Mouse (Mus musculus): Measurements from ENCODE around the gene Car5b.
A peak's percentile ranks its signal among the peaks of the same experiment; 100 is the strongest.

Gene Car5b

DNA sequence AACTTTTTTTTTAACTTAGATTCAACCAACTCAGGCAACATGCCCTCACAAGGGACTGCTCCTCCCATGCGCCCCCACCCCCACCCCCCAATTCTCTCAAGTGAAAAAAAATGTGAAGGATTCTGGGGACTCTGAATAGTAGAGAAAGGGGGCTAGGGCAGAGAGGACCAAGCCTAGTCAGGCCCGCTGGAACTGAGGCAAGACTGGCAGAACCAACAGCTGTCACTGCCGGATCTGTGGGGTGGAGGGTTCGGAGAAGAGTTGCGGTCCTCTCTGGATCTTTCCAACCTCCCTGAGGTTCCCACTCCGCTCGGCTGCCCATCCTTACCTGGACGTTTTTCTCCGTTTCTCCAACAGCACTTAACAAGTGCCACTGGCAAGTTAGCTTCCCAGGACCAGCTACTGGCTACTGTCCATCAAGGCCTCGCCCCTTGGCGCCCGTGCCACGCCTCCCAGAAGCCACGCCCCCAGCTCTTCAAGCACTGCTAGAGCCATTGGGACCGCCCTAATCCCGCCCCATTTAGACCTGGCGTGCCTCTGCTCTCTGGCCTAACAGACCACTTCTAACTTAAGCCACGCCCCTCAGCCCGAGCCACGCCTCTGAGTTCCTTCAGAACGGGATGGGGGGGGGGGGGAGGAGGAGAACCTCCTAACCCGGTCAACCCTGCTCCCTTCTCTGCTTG, at the start of gene Car5b:
Gene Car5b (minus strand): TSS at position 391 of the 683 bp plus-strand sequence.
- DNase-seq (ENCODE audit: low spot score in 2 of 2) = peak; percentile 86 to 90

DNA sequence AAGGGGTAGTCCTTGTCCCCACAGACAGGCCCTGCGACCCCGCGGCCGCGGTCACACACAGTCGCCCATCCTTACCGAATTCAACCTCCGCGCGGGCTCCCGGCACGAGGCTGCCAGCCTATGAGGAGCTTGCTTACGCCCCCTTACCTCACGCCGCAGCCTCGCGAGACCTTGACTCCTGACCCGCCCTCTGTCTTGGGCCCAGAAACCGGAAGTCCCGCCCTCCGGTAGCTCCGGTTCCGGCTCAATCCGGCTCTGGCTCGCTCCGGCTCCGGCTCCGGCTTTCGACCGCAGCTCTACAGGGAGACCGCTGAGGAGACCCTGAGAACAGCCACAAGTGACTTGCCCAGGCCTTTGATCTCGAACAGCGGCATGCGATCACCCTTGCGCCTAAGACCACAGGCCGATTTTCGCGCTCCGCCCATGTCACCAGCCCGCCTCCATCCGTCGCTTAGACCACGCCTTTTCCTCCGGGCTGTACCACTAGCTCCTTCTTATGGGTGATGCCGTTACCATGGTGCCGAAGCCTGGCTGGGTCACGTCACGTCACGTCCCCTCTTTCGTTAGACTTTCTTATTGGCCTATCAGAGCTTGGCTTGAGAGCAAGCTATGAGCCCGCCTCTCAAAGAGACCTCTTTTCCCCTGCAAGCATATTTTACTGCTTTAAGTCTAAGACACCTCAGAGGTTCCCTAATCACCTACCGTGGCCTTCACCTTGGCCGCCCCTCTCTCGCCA, 48.4 kb upstream of the Car5b start, which contains the start of gene Siah1b:
Gene Siah1b (minus strand): TSS at position 454 of the 736 bp plus-strand sequence.
- DNase-seq (ENCODE audit: low spot score in 2 of 2) = peak; percentile 93 to 95

DNA sequence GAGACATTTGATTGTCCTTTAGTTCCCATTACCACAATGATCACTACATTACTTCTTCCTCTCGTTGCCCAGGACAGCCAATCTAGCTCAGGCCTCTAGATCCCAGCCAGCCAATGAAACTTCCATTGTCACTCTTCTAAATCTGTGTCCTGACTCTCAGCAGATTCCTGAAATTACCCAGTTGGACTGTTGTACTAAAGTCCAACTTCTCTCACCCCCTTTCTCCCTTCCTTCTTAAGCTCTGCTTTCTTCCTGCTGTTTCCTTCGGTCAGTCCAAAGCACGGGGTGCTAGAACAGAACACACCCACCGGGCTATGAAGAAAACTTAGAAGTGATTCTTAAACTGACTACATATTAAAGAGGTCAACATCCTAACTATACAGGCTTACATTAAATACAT, 41.2 kb upstream of the Car5b start:
- DNase-seq (ENCODE audit: low spot score in 2 of 2) = no peak

DNA sequence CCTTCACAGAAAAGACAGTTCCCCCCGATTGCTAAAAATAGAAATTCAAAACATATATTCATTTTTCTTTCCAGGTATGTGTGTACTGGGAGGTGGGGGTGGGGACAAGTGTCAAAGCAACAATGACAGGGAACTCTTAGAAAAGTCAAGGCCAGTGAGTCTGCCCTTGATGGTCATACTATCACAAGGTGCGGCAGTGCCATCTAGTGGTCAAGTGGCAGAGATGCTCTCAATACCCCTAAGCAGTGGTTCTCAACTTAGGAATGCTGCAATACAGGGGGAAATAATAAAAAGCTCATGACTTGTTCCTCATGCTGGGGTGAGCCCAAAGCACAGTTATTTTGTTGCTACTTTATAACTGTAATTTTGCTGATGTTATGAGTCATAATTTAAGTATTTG, 38.4 kb upstream of the Car5b start:
- peak; percentile 46 to 47 for DNase-seq (ENCODE audit: low spot score in 2 of 2)

DNA sequence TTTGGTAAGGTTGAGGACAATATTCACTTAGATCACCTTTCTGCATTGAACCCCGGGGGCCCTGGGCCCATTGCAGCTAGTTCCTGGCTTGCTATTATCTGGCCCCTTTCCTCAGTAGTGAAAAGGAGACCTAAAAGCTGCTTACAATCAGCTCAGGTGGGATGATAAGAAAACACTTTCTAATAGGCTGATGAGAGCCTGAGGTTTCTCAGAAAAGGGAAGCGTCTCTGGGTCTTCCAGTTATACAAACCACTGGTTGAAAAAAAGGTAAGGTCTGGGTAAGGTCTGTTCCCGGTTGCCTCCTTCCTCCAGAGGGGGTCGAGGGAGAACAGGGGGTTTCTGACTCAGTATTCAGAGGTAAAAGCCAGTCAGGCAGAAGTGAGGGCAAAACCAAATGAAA, 31.3 kb upstream of the Car5b start:
- no peak for DNase-seq (ENCODE audit: low spot score in 2 of 2)

DNA sequence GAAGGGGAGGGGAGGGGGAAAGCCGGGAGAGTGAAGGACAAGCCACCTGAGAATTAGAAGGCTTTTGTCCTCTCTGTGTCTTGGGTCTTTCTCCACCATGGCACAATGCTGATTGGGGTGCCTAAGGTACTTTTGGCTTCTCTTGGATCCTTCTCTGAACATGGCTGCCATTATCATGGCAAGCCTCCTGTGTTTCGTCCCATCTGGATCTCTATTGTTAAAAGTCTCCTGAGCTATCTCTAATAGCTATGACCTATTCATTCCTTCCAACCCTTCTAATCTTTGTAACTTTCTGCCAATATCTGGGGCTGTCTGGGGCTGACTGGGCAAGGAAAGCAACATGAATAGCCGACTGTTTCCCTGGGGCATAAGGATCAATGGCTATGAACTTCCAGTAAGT, 30.7 kb upstream of the Car5b start:
- DNase-seq (ENCODE audit: low spot score in 2 of 2) = no peak

DNA sequence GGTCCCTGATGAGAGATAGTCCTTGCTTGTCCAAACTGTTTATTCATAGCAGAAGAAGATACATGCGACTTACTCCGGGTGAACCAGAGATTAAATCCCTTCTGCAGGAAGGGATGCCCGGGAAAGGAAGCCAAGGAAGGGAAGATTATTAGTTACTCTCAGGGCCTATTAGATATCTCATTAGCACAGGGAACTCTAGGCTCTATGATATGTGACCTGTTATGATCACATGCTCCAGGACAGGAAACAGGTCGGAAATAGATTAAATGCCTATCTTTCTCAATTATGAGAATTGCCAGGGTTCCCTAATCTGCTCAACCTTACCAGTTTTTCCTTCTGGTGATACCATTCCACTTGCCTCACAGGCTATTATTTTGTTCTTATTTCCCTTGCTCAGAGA, 27.9 kb upstream of the Car5b start:
- DNase-seq (ENCODE audit: low spot score in 2 of 2) = no peak

DNA sequence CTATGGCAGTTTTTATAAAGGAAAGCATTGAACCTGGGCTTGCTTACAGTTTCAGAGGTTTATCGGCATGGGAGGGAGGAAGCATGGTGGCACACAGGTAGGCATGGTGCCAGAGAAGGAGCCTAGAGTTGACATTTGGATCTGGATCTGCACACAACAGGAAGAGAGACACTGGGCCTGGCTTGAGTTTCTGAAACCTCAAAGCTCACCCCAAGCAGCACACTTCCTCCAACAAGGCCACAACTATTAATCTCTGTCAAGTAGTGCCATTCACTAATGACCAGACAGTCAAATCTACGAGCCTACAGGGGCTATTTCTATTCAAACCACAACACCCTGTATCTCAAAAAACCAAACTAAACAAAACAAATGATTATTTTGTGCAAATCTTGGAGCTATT, 18.9 kb upstream of the Car5b start:
- no peak for DNase-seq (ENCODE audit: low spot score in 2 of 2)

DNA sequence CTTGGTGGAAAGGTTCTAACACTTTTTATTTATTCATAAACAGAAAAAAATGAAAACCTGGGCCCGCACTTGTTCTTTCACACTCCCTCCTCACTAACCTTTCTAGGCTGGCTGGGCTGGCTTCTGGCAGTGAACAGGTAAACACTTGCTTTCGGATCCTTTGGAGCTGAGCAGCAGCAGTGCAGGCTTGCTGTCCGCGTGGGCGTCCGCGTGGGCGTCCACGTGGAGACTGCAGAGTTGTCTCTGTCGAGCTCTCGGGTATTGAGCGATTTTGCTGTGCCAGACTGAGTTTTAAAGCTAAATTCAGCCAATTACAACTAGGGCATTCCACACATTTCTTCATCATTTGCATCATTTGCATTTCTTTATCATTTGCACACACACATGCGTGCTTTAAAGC, 14.3 kb upstream of the Car5b start:
- DNase-seq (ENCODE audit: low spot score in 2 of 2) = no peak

DNA sequence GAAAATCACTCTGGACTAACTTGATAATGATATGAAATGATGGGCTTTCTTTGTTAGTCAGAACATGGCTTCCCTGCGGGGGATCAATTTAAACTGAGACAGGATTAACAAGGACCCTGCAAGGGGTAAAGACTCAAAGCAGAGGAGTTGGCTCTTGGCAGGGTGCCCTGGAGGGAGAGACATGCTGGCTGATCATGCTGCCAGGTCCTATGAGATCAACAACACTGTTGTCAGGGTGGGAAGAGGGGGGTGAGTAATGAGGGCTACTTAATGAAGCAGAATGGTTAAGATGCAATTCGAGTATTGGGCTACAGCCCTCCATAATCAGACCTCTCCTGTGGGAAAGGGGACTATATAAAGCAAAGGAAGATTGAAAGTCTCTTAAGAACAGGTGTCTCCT, 11.1 kb upstream of the Car5b start:
- DNase-seq (ENCODE audit: low spot score in 2 of 2) = no peak

DNA sequence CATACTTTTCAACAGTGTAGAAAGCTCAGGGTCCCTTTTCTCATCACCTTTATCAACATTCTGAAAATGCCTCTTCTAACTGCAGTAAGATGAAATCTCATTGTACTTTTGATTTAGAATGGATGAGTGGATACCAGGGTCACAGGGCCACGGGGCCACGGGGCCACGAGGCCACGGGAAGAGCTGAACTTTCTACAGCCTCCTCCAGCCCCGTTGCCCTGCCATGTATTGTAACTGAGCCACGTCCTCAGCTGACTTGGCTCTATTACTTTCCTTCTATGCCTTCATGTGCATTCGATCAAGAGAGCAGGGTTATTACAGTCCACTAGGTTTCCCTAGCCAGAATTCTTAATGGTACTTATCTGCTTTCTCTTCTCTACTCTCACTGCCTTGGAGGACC, 8.1 kb upstream of the Car5b start:
- no peak for DNase-seq (ENCODE audit: low spot score in 2 of 2)

DNA sequence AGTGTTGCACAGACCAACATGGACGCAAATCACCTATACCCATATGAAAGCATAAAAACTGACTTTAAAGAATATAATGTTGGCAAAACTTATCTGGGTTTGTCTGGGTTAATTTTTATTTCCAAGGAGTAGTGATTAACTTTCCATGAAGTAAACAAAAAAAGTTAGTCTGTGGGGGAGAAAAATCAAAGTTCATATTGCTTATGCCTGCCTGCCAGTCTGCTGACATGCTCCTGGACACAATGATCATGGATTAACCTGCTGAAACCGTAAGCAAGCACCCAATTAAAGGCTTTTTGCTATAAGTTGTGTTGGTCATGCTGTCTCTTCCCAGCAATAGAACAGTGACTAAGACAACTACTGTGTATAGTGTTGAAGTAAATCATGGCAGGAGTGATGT, 7.6 kb upstream of the Car5b start:
- DNase-seq (ENCODE audit: low spot score in 2 of 2) = no peak

DNA sequence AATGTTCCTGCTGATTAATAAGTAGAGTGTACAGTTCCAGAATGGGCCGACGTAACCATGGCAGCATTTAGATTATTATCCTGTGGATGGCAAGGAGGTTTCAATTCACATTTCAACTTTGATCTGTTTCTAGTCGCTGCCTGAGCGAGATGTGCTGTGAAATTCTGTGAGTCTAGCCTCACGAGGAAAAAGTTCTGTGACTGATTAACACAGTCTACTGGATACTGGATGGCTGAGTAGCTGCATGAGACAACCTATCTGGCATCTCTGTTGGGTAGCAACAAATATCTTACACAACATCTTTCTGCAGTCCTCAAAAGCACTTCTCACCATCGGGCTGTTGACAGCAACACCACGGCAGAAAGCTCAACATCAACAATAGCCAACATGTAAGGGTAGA, 4.7 kb upstream of the Car5b start:
- DNase-seq (ENCODE audit: low spot score in 2 of 2) = no peak

DNA sequence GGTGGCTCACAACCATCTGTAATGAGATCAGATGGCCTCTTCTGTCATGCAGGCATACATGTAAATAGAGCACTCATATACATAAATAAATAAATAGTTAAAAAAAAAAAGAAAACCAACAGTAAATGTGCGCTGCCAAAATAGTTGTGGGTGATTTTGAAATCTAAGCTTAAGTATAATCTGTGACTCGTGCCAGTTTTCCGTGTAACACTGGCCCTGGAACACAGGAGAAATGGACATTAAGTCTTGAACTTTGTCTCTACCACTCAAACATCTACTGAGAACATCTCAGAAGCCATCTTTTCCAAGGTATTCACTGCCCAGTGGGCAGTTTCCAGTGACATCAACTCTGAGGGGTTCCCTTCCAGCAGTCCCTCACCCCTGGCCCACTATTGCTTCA, 12.2 kb downstream of the Car5b start:
- no peak for DNase-seq (ENCODE audit: low spot score in 2 of 2)

DNA sequence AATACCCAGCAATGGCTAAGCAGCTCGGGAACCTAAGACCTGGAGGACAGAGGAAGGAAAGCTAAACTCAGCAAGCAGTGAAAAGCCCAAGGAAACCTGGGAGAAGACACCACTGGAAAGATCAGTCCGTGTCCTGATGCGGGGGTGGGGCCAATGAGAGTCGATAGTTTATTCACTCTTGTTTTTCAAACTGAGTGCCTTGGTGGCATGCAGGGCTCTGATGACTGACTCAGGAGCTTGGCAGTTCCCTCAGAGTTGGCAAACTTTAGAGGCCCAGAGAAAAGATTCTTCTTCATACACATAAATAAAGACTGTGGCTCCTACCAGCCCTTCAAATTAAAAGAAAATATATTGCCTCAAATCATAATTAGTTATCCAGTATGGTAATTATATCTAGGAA, 12.8 kb downstream of the Car5b start:
- no peak for DNase-seq (ENCODE audit: low spot score in 2 of 2)

DNA sequence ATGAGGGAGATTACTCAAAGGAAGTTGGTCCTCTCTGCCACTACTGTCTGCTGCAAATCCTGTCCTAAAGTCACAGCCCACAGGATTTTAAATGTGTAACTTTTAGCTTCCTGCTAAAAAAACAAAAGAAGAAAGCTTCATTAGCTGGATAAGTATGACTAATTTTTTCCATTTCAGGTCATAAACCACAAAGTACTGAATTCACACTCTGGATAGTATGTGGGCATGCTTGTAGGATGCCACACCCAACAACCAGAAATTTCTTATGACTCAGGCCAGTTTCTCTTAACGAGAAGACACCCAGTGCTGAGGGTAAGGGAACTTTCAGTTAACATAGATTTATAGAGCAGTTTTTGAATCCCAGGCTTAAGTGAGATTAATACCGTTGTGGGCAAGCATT, 14.5 kb downstream of the Car5b start:
- peak in 1 of 2 experiments; percentile 1 for DNase-seq (ENCODE audit: low spot score in 2 of 2)

DNA sequence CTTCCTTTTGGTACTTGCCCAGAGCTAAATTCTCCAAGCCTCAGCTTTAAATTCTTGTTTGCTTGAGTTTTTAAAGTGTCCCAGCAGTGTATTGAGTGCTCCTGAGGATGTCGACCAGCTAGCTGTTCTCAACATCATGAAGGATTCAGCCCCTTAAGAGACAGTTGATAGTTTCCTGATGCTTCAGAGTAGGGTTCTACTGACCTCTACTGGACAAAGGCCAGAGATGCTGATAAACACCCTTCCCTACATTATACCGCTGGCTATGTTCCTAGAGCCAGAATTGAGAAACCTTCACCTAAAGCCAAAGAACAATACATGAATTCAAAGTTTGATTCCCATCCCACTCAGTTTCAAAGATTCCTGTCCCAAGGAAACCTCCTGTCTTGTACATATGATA, 23.0 kb downstream of the Car5b start:
- peak in 1 of 2 experiments; percentile 5 for DNase-seq (ENCODE audit: low spot score in 2 of 2)

DNA sequence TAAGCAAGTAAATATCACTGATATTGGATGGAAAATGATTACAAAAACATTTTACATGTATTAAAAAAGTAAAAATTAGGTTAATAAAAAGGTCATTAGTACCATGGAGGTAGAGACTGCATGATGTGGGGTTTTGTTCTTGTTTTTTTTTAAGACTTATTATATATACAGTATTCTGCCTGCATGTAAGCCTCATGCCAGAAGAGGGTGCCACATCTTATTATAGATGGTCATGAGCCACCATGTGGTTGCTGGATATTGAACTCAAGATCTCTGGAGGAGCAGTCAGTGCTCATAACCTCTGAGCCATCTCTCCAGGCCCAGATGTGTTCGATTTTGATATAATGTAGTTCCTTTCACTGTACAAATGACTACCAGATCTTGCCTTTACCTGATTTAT, 27.9 kb downstream of the Car5b start:
- DNase-seq (ENCODE audit: low spot score in 2 of 2) = no peak

DNA sequence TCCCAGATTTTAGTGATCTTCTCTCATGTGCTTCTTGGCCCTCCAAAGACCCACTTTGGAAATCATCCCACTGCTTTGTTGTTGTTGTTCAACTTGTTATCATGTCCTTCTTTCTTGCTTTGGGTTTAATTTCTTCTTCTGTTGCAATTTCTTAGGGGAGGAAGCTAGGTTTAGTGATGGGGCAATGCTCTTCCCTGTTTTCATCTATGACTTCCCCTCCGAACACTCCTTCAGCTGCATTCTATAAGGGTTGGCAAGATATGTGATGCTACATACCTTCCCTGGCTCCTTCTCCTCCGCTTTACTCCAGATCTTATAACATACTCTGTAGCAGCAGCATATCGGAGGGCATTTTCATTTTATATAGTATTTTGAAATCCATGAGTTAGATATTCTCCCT, 31.0 kb downstream of the Car5b start:
- DNase-seq (ENCODE audit: low spot score in 2 of 2) = no peak

DNA sequence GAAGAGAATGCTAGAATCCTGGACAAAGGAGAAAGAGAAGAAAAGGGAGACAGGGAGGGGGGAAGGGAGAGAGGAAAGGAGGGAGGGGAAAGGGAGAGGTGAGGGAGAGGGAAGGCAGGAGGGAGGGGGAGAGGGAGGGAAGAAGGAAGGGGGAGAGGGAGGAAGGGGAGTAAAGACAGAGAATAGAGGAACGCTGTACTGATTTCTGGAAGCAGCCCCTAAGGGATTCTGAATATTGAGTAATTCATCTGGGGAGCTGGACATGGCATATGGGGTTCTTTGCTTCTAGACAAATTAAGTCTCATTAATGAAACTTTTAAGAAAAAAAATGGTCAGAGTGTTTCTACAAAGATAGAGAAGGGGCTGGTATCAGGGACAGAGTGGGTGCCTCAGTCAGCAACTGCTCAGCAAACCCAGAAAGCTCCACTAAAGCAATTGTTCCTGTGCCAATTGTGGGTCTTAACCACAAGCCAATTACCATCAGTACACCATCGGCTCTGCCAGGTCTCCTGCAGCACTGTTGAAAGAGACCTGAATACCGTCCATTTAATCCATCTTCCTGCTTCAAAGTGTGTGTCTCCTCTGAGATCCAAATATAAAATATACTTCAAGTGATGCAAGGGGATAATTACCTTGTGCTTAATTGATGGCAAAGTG, 40.0 kb downstream of the Car5b start:
- no peak for DNase-seq (ENCODE audit: low spot score in 2 of 2)

DNA sequence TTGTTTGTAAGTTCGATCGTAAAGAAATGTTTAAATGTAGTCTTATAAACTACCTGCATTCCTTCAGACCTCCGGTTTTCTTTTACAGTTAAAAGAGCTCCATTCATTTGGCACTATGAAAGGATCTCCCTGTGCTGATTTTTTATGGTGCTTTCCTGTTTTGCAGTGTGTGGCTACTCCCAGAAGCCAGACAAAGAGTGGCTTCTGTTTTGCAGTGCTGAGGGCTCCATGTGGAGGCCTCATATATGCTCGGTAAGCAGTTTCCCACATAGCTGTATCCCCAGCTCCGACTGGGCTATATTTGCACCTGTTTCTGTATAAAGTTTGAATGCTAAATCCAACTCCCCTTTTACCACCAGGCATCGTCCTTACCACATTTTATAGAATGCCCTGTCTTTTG, 45.7 kb downstream of the Car5b start:
- DNase-seq (ENCODE audit: low spot score in 2 of 2) = no peak

DNA sequence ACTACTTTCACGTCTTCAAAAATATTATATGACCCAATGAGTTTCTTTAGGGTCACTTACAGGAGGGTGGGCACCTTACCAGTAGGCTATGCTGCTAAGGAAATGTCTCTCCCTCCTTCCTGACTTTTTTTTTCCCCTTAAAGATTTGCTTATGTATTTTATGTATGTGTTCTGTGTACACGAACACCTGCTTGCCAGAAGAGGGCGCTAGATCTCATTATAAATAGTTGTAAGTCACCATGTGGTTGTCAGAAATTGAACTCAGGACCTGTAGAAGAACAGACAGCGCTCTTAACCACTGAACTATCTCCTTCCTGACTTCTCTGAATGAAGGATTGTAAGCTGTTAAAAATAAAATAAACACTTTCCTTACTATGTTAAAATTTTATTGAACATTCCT, 46.3 kb downstream of the Car5b start:
- no peak for DNase-seq (ENCODE audit: low spot score in 2 of 2)

DNA sequence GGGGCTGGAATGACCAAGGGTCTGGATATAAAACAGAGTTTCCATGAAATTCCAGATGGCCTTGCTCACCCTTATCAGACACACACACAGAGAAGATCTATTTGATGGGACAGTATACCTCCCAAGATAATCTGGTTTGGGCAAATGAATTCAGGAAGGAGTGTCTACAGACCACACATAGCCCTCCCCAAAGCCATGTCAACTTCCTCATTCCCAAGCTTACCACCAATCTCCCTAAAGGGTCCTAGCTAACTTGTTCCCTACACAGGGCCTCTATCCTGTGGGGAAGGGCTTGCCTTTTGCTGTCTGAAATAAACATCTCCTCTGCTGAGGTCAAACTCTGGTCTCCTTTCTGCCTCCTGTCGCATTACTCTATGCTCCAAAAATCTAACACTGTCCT, 46.7 kb downstream of the Car5b start:
- no peak for DNase-seq (ENCODE audit: low spot score in 2 of 2)

All from heart, adult 9 months (tissue).